Mouse (Mus musculus) urinary bladder, adult 2 months (tissue): ENCODE results near the gene Pgrmc2. TPM values are rescaled to one million over a fixed set of nuclear protein-coding genes. Genes with fewer than 3 reads are reported as not detected.
A peak's percentile ranks its signal among the peaks of the same experiment; 100 is the strongest.

Experiments used
- DNase-seq: peaks from one replicate; pipeline ENCODE4 v3.0.0; 2022; ENCODE audit warnings: low spot score
- polyA plus RNA-seq: library from polyadenylated mRNA; depleted of rRNA; stranded (reverse); fragments of >200 nt; gene quantifications from 2 replicates; pipeline ENCODE4 v1.2.3, GENCODE M21; 2012; rRNA removed

Pgrmc2 gene
- polyA plus RNA-seq: 31.8 and 38.2 TPM in 2 replicates

- DNase-seq: peak; percentile 97
These were observed at the start of gene Pgrmc2 for GRCm38 (mm10) chr3:41082885-41083789. Pgrmc2 (minus strand) TSS chr3:41083046.

- DNase-seq: no peak
These were observed 41.1 kb upstream of the Pgrmc2 start for GRCm38 (mm10) chr3:41124000-41124294.

GRCm38 (mm10) chr3:41123190-41123999 is 40.5 kb upstream of the Pgrmc2 start:
- DNase-seq: no peak

- DNase-seq: no peak
These were observed 35.3 kb upstream of the Pgrmc2 start for GRCm38 (mm10) chr3:41118173-41118572.

- DNase-seq: no peak
These were observed 34.6 kb upstream of the Pgrmc2 start for GRCm38 (mm10) chr3:41117447-41117846.

- DNase-seq: no peak
These were observed 30.3 kb upstream of the Pgrmc2 start for GRCm38 (mm10) chr3:41113186-41113585.

- no peak for DNase-seq
These were observed 25.5 kb upstream of the Pgrmc2 start for GRCm38 (mm10) chr3:41108306-41108785.

GRCm38 (mm10) chr3:41107600-41108305 is 24.9 kb upstream of the Pgrmc2 start:
- no peak for DNase-seq

GRCm38 (mm10) chr3:41101905-41102304 is 19.1 kb upstream of the Pgrmc2 start:
- DNase-seq: no peak

GRCm38 (mm10) chr3:41100157-41100556 is 17.3 kb upstream of the Pgrmc2 start:
- DNase-seq: no peak

GRCm38 (mm10) chr3:41099672-41100071 is 16.8 kb upstream of the Pgrmc2 start:
- DNase-seq: no peak

GRCm38 (mm10) chr3:41093210-41093609 is 10.4 kb upstream of the Pgrmc2 start:
- DNase-seq: no peak

GRCm38 (mm10) chr3:41092311-41092710 is 9.5 kb upstream of the Pgrmc2 start:
- no peak for DNase-seq

- DNase-seq: no peak
These were observed 8.0 kb upstream of the Pgrmc2 start for GRCm38 (mm10) chr3:41090839-41091238.

- DNase-seq: no peak
These were observed 4.2 kb upstream of the Pgrmc2 start for GRCm38 (mm10) chr3:41087071-41087470.

GRCm38 (mm10) chr3:41084421-41084820 is 1.6 kb upstream of the Pgrmc2 start:
- DNase-seq: no peak

- DNase-seq: no peak
These were observed 905 bp upstream of the Pgrmc2 start for GRCm38 (mm10) chr3:41083790-41084112.

- DNase-seq: no peak
These were observed 344 bp downstream of the Pgrmc2 start for GRCm38 (mm10) chr3:41082520-41082884.

- DNase-seq: no peak
These were observed 1.2 kb downstream of the Pgrmc2 start for GRCm38 (mm10) chr3:41081474-41082301.

- DNase-seq: no peak
These were observed 2.1 kb downstream of the Pgrmc2 start for GRCm38 (mm10) chr3:41080724-41081123.

GRCm38 (mm10) chr3:41078673-41079072 is 4.2 kb downstream of the Pgrmc2 start:
- no peak for DNase-seq
